Mouse (Mus musculus): Measurements from ENCODE around the gene Mb. TPM values are rescaled to one million over a fixed set of nuclear protein-coding genes. Genes with fewer than 3 reads are reported as not detected.

The Mb gene
- total and polyA plus RNA-seq, 3 experiments: 16,399 to 20,311 (median 17,740) TPM

DNA sequence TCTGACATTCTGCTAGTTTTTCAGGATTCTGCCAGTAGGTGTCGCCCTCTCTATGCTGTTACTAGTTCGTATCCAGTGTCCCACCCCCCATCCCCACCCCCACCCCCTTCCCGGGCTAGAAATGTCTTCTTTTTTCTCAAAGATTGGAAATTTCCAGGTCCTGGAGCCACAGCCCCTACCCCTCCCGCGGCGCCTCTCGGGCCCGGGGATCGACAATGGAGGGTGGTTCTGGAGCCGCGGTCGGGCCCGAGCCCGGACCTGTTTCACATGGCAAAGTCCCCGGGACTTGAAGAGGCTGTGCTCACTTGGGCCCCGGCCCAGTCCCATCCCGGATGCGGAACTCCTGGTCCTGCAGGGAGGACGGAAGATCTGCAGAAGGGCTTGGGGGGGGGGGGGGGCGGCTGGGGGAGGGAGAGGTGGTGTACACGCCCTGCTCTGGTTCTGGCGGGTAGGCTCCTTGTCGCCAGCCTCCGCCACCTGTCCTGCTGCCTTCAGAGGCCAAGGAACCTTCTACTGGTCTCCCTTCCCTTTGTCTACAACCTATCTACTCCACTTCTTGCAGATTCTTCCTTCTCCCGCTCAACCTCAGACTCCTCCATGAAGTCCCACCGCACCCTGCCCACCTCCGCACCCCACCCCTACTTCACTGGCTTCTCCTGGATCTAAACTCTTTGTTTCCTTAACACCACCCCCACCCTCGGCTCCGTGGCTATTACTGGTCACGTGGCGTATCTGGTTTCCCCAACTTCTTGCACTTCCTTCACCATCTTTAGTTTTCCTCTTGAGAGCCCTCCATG, 76.4 kb downstream of the Mb start:
- Histone ChIP-seq H3K4me3 (peak overlapping the region; percentile 58), H3K4me1 (ENCODE audit: control insufficient read depth, insufficient read depth, low read length) (no peaks in the 10 kb centered on the region), H3K27me3 (ENCODE audit: control insufficient read depth, insufficient read depth, low read length) (no peaks in the 10 kb centered on the region), H3K27ac (peak overlapping the region; percentile 85), H3K36me3 (ENCODE audit: control insufficient read depth, insufficient read depth, low read length) (no peaks in the 10 kb centered on the region), H3K79me2 (replicated peaks; ENCODE audit: control insufficient read depth, insufficient read depth, low read length) (no peaks in the 10 kb centered on the region), H3K9ac (ENCODE audit: low read depth, low read length) (peak overlapping the region; percentile 65)
- intact Hi-C loops (cut with DNase I): loop anchor here (5.0 to 10.0 kb wide), 4 partner anchors 33 to 393 kb away; no protein-coding TSS in a partner anchor
- peak; percentile 81 to 82 for DNase-seq
- TF ChIP-seq EP300 (IDR thresholded peaks at IDR 0.05; ENCODE audit: insufficient read depth, low read depth, low read length) (no peak), CTCF (IDR thresholded peaks at IDR 0.05) (peak; percentile 89)
- 8% methylated on average over 28 of the region's 31 CpGs for WGBS

DNA sequence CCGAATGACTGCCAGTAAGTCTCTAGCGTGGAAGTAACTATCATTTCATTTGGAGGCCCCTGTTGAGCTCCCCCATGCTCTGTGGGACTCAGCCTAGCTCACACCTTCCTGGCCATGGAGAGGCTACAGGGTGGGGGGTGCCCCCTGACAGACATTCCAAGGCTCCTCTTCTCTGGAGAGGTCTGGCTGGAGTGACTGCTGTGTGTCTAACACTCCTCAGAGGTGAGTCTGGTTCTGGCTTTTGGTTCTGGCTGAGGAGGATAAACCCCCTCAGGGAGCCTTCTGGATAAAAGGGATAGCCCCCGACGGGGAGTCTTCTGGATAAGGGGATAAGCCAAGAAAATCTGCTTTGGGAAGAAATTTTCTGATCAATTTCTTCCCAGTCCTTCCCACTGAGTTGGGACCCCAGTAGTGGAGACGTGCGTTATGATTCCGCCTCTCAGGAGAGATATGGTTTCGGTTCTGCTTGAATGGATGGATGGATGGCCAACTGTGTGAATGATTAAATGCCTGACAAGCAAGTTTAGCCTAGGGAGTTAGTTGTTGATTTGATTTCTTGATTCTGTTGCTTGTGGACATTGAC, 77.1 kb downstream of the Mb start:
- Histone ChIP-seq H3K79me2 (replicated peaks; ENCODE audit: control insufficient read depth, insufficient read depth, low read length) (no peaks in the 10 kb centered on the region), H3K9ac (ENCODE audit: low read depth, low read length) (no peak overlapping the region), H3K4me1 (ENCODE audit: control insufficient read depth, insufficient read depth, low read length) (no peaks in the 10 kb centered on the region), H3K4me3 (no peak overlapping the region), H3K36me3 (ENCODE audit: control insufficient read depth, insufficient read depth, low read length) (no peaks in the 10 kb centered on the region), H3K27ac (no peak overlapping the region), H3K27me3 (ENCODE audit: control insufficient read depth, insufficient read depth, low read length) (no peaks in the 10 kb centered on the region)
- intact Hi-C loops (cut with DNase I): loop anchor here (5.0 to 10.0 kb wide), 4 partner anchors 34 to 394 kb away; no protein-coding TSS in a partner anchor
- no peak for TF ChIP-seq POLR2A (IDR thresholded peaks at IDR 0.05; ENCODE audit: insufficient read depth, low read depth, low read length)
- no peak for TF ChIP-seq EP300 (IDR thresholded peaks at IDR 0.05; ENCODE audit: insufficient read depth, low read depth, low read length)
- TF ChIP-seq CTCF (IDR thresholded peaks at IDR 0.05): no peak
- WGBS: 28% methylated on average over 8 of the region's 8 CpGs
- DNase-seq: no peak

DNA sequence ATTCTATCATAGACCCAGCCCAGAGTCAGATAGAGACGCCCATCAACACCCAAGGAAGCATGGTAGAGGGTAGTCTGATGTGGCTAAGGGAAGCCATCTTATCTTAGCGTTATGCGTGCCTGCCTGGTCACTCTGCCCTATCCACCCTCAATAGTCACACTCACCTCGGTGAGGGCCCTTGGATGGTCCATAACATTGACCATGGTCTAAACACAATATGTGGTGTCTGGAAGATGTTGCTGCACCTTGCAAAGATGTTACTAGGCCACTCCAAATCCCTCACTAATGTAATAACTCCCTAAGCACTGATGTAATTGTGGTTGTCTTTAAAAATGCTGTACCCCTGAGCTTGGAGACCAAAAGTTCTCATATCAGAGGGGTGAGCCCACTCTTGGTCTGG, 77.8 kb downstream of the Mb start:
- H3K4me3 ChIP-seq: no peak overlapping the region
- H3K79me2 ChIP-seq (replicated peaks; ENCODE audit: control insufficient read depth, insufficient read depth, low read length): no peaks in the 10 kb centered on the region
- intact Hi-C loops (cut with DNase I): loop anchor here (5.0 to 10.0 kb wide), 4 partner anchors 35 to 395 kb away; no protein-coding TSS in a partner anchor
- no peak overlapping the region for H3K9ac ChIP-seq (ENCODE audit: low read depth, low read length)
- H3K27ac ChIP-seq: no peak overlapping the region
- no peaks in the 10 kb centered on the region for H3K27me3 ChIP-seq (ENCODE audit: control insufficient read depth, insufficient read depth, low read length)
- H3K4me1 ChIP-seq (ENCODE audit: control insufficient read depth, insufficient read depth, low read length): no peaks in the 10 kb centered on the region
- 81% methylated on average over 4 of the region's 4 CpGs for WGBS
- peak in 1 of 2 experiments; percentile 5 for DNase-seq
- TF ChIP-seq CTCF (IDR thresholded peaks at IDR 0.05) (no peak), POLR2A (IDR thresholded peaks at IDR 0.05; ENCODE audit: insufficient read depth, low read depth, low read length) (no peak), EP300 (IDR thresholded peaks at IDR 0.05; ENCODE audit: insufficient read depth, low read depth, low read length) (no peak)
- H3K36me3 ChIP-seq (ENCODE audit: control insufficient read depth, insufficient read depth, low read length): no peaks in the 10 kb centered on the region

Other genes with a start within 250 kb of the Mb start
- gene Zfp251, start 179.2 kb downstream of the Mb start, total RNA-seq (2021): 10 to 100 TPM; 11.4 to 12.9 TPM
- gene Zfp251, start 179.2 kb downstream of the Mb start, polyA plus RNA-seq (2012; rRNA removed): 5.5 and 9.9 TPM in 2 replicates
- gene Zfp7, start 171.4 kb downstream of the Mb start, total RNA-seq (2021): 1 to 10 TPM; 1.0 to 1.2 TPM
- 1.2 and 1.8 TPM in 2 replicates for gene Zfp7, start 171.4 kb downstream of the Mb start, polyA plus RNA-seq (2012; rRNA removed)
- gene Gm49527, start 171.3 kb downstream of the Mb start, total RNA-seq (2021): not detected
- gene Gm49527, start 171.3 kb downstream of the Mb start, polyA plus RNA-seq (2012; rRNA removed): 0.20 and 0.55 TPM in 2 replicates
- 1 to 10 TPM; 1.8 to 2.5 TPM for gene Zfp647, start 125.2 kb downstream of the Mb start, total RNA-seq (2021)
- gene Zfp647, start 125.2 kb downstream of the Mb start, polyA plus RNA-seq (2012; rRNA removed): 1.5 and 1.6 TPM in 2 replicates
- 10 to 100 TPM; 18.7 to 20.4 TPM for gene 1110038F14Rik, start 102.2 kb downstream of the Mb start, total RNA-seq (2021)
- gene 1110038F14Rik, start 102.2 kb downstream of the Mb start, polyA plus RNA-seq (2012; rRNA removed): 12.3 and 15.2 TPM in 2 replicates
- under 1 TPM; 0.47 to 0.89 TPM for gene Apol6, start 5.9 kb downstream of the Mb start, total RNA-seq (2021)
- gene Apol6, start 5.9 kb downstream of the Mb start, polyA plus RNA-seq (2012; rRNA removed): 3.3 and 8.0 TPM in 2 replicates

Data from heart, adult 2 months (tissue).